Mouse (Mus musculus) hindbrain, embryonic 14.5 days (tissue): Measurements from ENCODE around the gene Grb7. TPM values are rescaled to one million over a fixed set of nuclear protein-coding genes. Genes with fewer than 3 reads are reported as not detected.

ENCODE experiments used
- polyA plus RNA-seq: library from polyadenylated mRNA; unstranded; fragments of >200 nt; fragmentation: Nextera tagmentation; extraction: Ambion mirVana; gene quantifications from 2 replicates; pipeline ENCODE4 v1.2.1, GENCODE M21; 2014

Grb7 gene
- polyA plus RNA-seq, 1 experiment from 2014 or later = 1.1 TPM

Other genes starting within 250 kb of the Grb7 start
- 7.9 and 10.3 TPM in 2 replicates for gene Cdk12, start 243.3 kb upstream of the Grb7 start, polyA plus RNA-seq
- gene Neurod2, start 116.7 kb upstream of the Grb7 start, polyA plus RNA-seq = 21.7 and 25.5 TPM in 2 replicates
- gene Ppp1r1b, start 98.0 kb upstream of the Grb7 start, polyA plus RNA-seq = 3.0 and 3.3 TPM in 2 replicates
- gene Stard3, start 88.0 kb upstream of the Grb7 start, polyA plus RNA-seq = 33.9 and 36.8 TPM in 2 replicates
- gene Tcap, start 62.6 kb upstream of the Grb7 start, polyA plus RNA-seq = not detected in 2 replicates
- gene Pnmt, start 59.9 kb upstream of the Grb7 start, polyA plus RNA-seq = 3.0 and 3.4 TPM in 2 replicates
- 6.4 and 6.9 TPM in 2 replicates for gene Pgap3, start 45.9 kb upstream of the Grb7 start, polyA plus RNA-seq
- 8.9 and 10.2 TPM in 2 replicates for gene Erbb2, start 33.9 kb upstream of the Grb7 start, polyA plus RNA-seq
- gene Mien1, start 7.4 kb upstream of the Grb7 start, polyA plus RNA-seq = 242 and 256 TPM in 2 replicates
- 0.24 and 0.33 TPM in 2 replicates for gene Ikzf3, start 99.6 kb downstream of the Grb7 start, polyA plus RNA-seq
- not detected in 2 replicates for gene Zpbp2, start 104.7 kb downstream of the Grb7 start, polyA plus RNA-seq
- 14.9 and 17.3 TPM in 2 replicates for gene Ormdl3, start 141.0 kb downstream of the Grb7 start, polyA plus RNA-seq
- gene Lrrc3c, start 151.9 kb downstream of the Grb7 start, polyA plus RNA-seq = not detected in 2 replicates
- 0.20 and 0.80 TPM in 2 replicates for gene Gm12355, start 179.3 kb downstream of the Grb7 start, polyA plus RNA-seq
- not detected in 2 replicates for gene Gsdma3, start 180.0 kb downstream of the Grb7 start, polyA plus RNA-seq
- not detected in 2 replicates for gene Gsdma2, start 200.4 kb downstream of the Grb7 start, polyA plus RNA-seq
- gene Gsdma, start 218.0 kb downstream of the Grb7 start, polyA plus RNA-seq = not detected in 2 replicates
- 130 and 141 TPM in 2 replicates for gene Psmd3, start 236.2 kb downstream of the Grb7 start, polyA plus RNA-seq